Mouse (Mus musculus): ENCODE data around the gene Catsperg1.
"Not testable (repeated sequence)": the region's sequence is repeated elsewhere in the genome, so short reads cannot be mapped to it uniquely, and the experiment has no call there.

The Catsperg1 gene

GRCm38 (mm10) chr7:29230560-29230959 lies 16.7 kb upstream of the Catsperg1 start:
- no peak for DNase-seq (ENCODE audit: low spot score)

GRCm38 (mm10) chr7:29228202-29228601 lies 14.4 kb upstream of the Catsperg1 start:
- DNase-seq (ENCODE audit: low spot score) = no peak

DNA sequence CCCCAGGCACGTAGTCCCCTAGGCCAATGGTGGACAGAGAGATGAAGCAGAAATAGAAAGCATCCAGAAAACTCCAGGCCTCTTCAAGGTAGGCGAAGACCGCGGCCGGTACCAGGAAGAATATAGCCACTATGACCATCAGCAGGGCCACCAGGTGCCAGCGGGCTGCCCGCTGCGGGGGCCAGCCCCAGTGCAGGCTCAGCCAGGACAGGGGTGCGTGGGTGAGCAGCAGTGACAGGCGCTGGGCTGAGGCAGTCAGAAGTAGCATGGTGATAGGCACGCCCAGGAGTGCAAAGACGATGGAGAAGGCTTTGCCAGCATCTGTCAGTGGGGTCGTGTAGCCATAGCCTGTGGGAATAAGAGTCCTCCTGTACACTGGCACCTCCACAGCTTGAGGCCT lies 11.7 kb upstream of the Catsperg1 start:
- no peak for DNase-seq (ENCODE audit: low spot score)

- no peak for DNase-seq (ENCODE audit: low spot score)
Observed at GRCm38 (mm10) chr7:29224756-29225394, 11.0 kb upstream of the Catsperg1 start.

GRCm38 (mm10) chr7:29214846-29215245 lies 1.0 kb upstream of the Catsperg1 start:
- DNase-seq (ENCODE audit: low spot score) = no peak

DNA sequence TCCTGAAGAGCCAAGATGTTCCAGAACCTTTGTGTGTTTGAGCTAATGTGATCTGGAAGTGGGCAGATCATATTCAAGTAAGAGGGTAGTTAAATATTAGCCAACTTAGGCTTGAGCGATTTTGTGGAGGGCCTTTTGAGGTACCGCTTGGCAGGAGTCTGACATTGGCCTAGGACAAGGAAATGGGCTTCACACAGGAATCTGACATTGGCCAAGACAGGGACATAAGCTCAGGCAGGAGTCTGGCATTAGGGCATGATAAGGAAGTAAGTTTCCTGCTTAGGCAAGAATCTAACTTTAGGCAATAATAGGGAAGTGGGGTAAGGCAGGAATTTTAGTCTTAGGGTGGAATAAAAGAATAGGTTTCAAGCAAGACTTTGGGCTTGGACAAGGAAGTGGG lies 401 bp upstream of the Catsperg1 start:
- no peak for DNase-seq (ENCODE audit: low spot score)

DNA sequence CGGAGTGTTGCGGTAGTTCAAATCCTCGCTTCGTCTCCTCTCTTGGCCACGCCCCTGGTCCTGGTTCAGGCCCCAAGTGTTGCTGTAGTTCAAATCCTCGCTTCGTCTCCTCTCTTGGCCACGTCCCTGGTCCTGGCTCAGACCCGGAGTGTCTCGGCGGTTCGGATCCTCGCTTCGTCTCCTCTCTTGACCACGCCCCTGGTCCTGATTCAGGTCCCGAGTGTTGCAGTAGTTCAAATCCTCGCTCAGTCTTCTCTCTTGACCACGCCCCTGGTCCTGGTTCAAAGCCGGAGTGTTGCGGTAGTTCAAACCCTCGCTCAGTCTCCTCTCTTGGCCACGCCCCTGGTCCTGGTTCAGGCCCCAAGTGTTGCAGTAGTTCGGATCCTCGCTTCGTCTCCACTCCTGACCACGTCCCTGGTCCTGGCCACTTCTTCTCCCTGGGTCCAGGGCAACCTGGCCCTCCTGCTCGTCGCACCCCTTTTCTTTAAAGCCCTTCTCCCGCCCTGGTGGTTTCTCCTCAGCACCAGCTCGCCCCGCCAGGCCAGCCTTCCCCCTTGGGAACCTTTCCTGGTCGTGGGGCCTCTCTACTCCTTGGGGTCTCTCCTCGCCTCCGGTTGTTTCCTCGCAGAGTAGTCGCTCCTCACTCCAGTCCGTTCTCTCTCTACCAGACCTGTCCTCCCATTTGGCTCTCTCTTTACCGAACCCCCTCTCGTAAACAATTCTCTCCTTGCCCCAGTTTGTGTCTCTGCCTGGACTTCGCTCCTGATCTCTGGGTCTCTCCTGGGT lies 867 bp downstream of the Catsperg1 start:
- not testable (repeated sequence) for DNase-seq (ENCODE audit: low spot score)

GRCm38 (mm10) chr7:29212199-29212765 lies 1.6 kb downstream of the Catsperg1 start:
- DNase-seq (ENCODE audit: low spot score) = no peak

GRCm38 (mm10) chr7:29211415-29212198 lies 2.2 kb downstream of the Catsperg1 start:
- DNase-seq (ENCODE audit: low spot score) = peak; percentile 87

GRCm38 (mm10) chr7:29211013-29211412 lies 2.8 kb downstream of the Catsperg1 start:
- not testable (repeated sequence) for DNase-seq (ENCODE audit: low spot score)

DNA sequence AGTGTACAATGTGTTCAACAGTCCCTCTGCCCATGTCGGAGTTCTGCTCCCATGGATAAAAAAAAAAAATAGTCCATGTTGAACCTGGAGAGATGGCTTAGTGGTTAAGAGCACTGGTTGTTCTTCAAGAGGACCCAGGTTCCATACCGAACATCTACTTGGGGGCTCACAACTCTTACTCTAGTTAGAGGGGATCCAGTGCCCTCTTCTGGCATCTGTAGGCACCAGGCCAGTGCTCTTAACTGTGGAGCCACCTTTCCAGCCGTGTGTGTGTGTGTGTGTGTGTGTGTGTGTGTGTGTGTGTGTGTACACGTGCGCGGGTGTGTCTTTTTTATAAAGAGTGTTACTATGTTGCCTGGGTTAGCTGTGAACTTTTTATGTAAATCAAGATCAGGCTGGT lies 11.3 kb downstream of the Catsperg1 start:
- no peak for DNase-seq (ENCODE audit: low spot score)

DNA sequence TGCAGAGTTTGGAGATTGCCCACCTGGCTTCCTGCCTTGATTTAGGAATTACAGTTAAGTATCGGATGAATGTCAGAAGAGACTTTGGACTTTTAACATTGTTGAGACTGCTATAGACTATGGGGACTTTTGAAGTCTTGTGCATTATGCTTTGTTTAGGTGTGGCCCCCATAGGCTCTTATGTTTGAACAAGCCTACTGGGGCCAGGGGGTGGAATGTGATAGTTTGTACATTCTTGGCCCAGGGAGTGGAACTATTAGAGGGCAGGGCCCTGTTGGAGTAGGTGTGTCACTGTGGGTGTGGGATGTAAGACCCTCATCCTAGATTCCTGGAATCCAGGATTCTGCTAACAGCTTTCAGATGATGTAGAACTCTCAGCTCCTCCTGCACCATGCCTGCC lies 19.6 kb downstream of the Catsperg1 start:
- DNase-seq (ENCODE audit: low spot score) = not testable (repeated sequence)

DNA sequence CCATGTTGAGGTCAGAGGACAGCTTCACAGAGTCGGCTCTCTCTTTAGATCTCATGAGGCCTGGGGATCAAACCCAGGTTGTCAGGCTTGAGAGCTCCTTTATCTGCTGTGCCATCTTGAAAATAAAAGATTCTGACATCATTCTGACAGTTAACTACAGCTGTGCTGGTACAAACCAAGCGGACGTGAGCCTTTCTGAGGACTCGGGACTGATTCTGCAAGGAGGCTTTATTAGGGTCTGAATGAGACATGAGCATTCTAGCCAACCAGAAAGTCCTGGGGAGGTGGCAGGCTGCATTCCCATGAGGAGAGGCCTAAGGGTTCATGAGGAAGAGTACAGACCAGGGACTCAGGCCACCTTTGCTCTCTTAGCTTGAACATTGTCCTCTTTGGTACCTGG lies 32.5 kb downstream of the Catsperg1 start:
- DNase-seq (ENCODE audit: low spot score) = not testable (repeated sequence)

GRCm38 (mm10) chr7:29180854-29181236 lies 33.0 kb downstream of the Catsperg1 start:
- no peak for DNase-seq (ENCODE audit: low spot score)

- DNase-seq (ENCODE audit: low spot score) = peak; percentile 97
Observed at GRCm38 (mm10) chr7:29180077-29180853, 33.6 kb downstream of the Catsperg1 start, which contains the start of gene Psmd8. TSS of gene Psmd8 (minus strand) at chr7:29180701.

GRCm38 (mm10) chr7:29179323-29179722 lies 34.5 kb downstream of the Catsperg1 start:
- no peak for DNase-seq (ENCODE audit: low spot score)

GRCm38 (mm10) chr7:29178106-29178505 lies 35.7 kb downstream of the Catsperg1 start:
- DNase-seq (ENCODE audit: low spot score) = no peak

DNA sequence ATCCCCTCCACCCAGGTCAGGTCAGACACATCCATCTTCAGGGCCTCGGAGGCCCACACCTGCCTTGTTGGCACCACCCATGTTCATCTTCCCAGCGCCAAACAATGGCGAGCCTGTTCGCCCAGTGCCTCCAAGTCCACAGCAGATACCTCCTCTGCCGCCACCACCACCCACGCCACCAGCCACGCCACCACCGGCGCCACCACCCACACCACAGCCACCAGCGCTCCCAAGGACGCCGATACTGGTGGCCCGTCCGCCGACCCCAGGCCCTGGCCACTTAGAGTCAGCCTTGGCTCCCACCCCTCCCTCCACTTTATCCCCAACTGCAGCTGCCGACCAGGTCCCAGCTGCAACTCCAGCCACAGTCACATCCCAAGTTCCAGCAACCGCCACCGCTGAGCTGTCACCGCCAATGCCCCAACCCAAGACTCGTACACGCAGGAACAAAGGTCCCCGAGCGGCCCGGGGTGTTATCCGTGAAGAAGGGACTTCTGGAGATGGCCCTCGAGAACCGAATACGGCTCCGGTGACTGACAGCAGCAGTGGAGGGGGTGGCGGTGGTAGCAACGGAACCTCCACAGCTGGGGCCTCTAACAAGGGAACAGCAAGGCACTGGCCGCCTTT lies 41.3 kb downstream of the Catsperg1 start:
- no peak for DNase-seq (ENCODE audit: low spot score)

- no peak for DNase-seq (ENCODE audit: low spot score)
Observed at GRCm38 (mm10) chr7:29171562-29172097, 42.2 kb downstream of the Catsperg1 start.

DNA sequence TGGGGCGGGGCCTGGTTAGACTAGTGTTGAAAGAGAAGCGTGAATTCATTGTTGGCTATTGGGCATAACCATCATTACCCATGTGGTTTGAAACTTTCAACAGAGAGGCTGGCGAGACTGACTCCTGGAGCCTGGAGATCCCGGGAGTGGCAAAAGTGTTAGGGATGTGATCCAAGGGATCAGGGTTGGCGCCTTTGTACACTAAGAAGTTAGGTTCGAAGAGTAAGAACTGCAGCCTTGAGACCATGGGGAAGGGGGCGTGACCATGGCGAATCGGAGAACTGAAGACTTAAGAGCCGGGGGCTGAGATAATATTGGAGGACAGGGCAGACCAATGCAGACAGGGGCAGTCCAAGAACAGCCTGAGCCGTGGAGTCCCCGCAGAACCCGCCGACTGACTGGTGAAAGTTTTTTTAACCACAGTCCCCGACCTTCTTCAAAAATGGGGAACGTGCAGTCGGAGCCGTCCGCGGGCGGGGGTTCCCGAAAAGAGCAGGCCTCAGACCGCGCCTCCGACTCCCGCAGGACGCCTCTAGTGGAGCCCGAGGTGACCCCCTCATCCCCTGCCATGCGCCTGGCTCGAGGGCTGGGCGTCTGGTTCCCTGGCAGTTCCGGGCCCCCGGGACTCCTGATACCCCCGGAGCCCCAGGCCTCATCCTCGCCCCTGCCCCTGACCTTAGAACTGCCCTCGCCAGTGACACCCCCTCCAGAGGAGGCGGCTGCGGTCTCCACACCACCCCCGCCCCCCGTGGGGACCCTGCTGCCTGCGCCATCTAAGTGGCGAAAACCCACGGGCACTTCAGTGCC lies 42.9 kb downstream of the Catsperg1 start:
- no peak for DNase-seq (ENCODE audit: low spot score)

All from yolk sac, embryonic 10.5 days (tissue).